Mouse (Mus musculus): ENCODE data around the gene Sgta.

- TF ChIP-seq CTCF (conservative IDR thresholded peaks at IDR 0.05 in 1 of 2, IDR thresholded peaks at IDR 0.05 in 1 of 2; ENCODE audit: low read depth in 2 of 2, low read length in 2 of 2) (peak in 1 of 2 experiments; percentile 53; a peak in 2 of 4 replicates), KAT2A (IDR thresholded peaks at IDR 0.05; ENCODE audit: insufficient replicate concordance, low read length) (no peak), GABPA (IDR thresholded peaks at IDR 0.05; ENCODE audit: insufficient replicate concordance, low read depth, low read length) (no peak), ZC3H11A (IDR thresholded peaks at IDR 0.05; ENCODE audit: low read depth, low read length) (no peak), ZNF384 (IDR thresholded peaks at IDR 0.05; ENCODE audit: low read depth, low read length) (no peak), ETS1 (conservative IDR thresholded peaks at IDR 0.05; ENCODE audit: low read depth, low read length) (no peak), CHD2 (IDR thresholded peaks at IDR 0.05; ENCODE audit: low read length) (no peak), CHD1 (IDR thresholded peaks at IDR 0.05; ENCODE audit: low read depth, low read length) (no peak), POLR2A (IDR thresholded peaks at IDR 0.05; ENCODE audit: low read depth, low read length) (no peak), EP300 (IDR thresholded peaks at IDR 0.05; ENCODE audit: low read length) (no peak)
Observed at GRCm38 (mm10) chr10:81022744-81023143, 37.2 kb downstream of the Sgta start.

All from CH12.LX (cell line).